Mouse (Mus musculus): ENCODE results near the gene Kcnj10.

Gene Kcnj10

GRCm38 (mm10) chr1:172382090-172382489, 41.1 kb downstream of the Kcnj10 start:
- no peak for DNase-seq (ENCODE audit: low spot score)

- no peak for DNase-seq (ENCODE audit: low spot score)
Measured at GRCm38 (mm10) chr1:172387246-172387645, 46.2 kb downstream of the Kcnj10 start.

- DNase-seq (ENCODE audit: low spot score): peak; percentile 31
Measured at GRCm38 (mm10) chr1:172390769-172391168, 49.8 kb downstream of the Kcnj10 start.

GRCm38 (mm10) chr1:172391807-172392581, 51.0 kb downstream of the Kcnj10 start:
- no peak for DNase-seq (ENCODE audit: low spot score)

- no peak for DNase-seq (ENCODE audit: low spot score)
Measured at GRCm38 (mm10) chr1:172392643-172393170, 51.7 kb downstream of the Kcnj10 start.

GRCm38 (mm10) chr1:172393739-172394138, 52.7 kb downstream of the Kcnj10 start:
- DNase-seq (ENCODE audit: low spot score): no peak

- DNase-seq (ENCODE audit: low spot score): no peak
Measured at GRCm38 (mm10) chr1:172396996-172397752, 56.2 kb downstream of the Kcnj10 start.

GRCm38 (mm10) chr1:172406077-172406706, 65.2 kb downstream of the Kcnj10 start:
- no peak for DNase-seq (ENCODE audit: low spot score)

GRCm38 (mm10) chr1:172408996-172409395, 68.0 kb downstream of the Kcnj10 start:
- no peak for DNase-seq (ENCODE audit: low spot score)

- DNase-seq (ENCODE audit: low spot score): no peak
Measured at GRCm38 (mm10) chr1:172409431-172409830, 68.4 kb downstream of the Kcnj10 start.

- DNase-seq (ENCODE audit: low spot score): peak; percentile 39
Measured at GRCm38 (mm10) chr1:172410806-172411205, 69.8 kb downstream of the Kcnj10 start.

GRCm38 (mm10) chr1:172412204-172412603, 71.2 kb downstream of the Kcnj10 start:
- DNase-seq (ENCODE audit: low spot score): peak; percentile 45

GRCm38 (mm10) chr1:172413491-172414230, 72.7 kb downstream of the Kcnj10 start:
- no peak for DNase-seq (ENCODE audit: low spot score)

- no peak for DNase-seq (ENCODE audit: low spot score)
Measured at GRCm38 (mm10) chr1:172414231-172414585, 73.2 kb downstream of the Kcnj10 start.

GRCm38 (mm10) chr1:172415061-172415460, 74.1 kb downstream of the Kcnj10 start:
- no peak for DNase-seq (ENCODE audit: low spot score)

- DNase-seq (ENCODE audit: low spot score): no peak
Measured at GRCm38 (mm10) chr1:172418173-172418572, 77.2 kb downstream of the Kcnj10 start.

GRCm38 (mm10) chr1:172418642-172419041, 77.6 kb downstream of the Kcnj10 start:
- no peak for DNase-seq (ENCODE audit: low spot score)

- DNase-seq (ENCODE audit: low spot score): no peak
Measured at GRCm38 (mm10) chr1:172420181-172420580, 79.2 kb downstream of the Kcnj10 start.

- DNase-seq (ENCODE audit: low spot score): no peak
Measured at GRCm38 (mm10) chr1:172423393-172423792, 82.4 kb downstream of the Kcnj10 start.

Measured in T-cell, adult 2 months (primary cell).